Mouse (Mus musculus): ENCODE data around the gene Mlc1. TPM values are rescaled to one million over a fixed set of nuclear protein-coding genes. Genes with fewer than 3 reads are reported as not detected.

The Mlc1 gene
- polyA plus RNA-seq (2016; fragmentation: Nextera tagmentation; extraction: Ambion mirVana) = not detected in 2 replicates

GRCm38 (mm10) chr15:88978281-88979137 lies at the start of gene Mlc1:
Gene Mlc1, minus strand, starts transcription at chr15:88979007.
- H3K9me3 ChIP-seq = no peaks in the 10 kb centered on the region
- no peak for ATAC-seq (ENCODE audit: insufficient number of reproducible peaks, insufficient read depth, low FRiP score, low TSS enrichment, low read depth)
- H3K27me3 ChIP-seq = no peaks in the 10 kb centered on the region
- no peaks in the 10 kb centered on the region for H3K36me3 ChIP-seq
- no peak within 1 kb of the TSS for H3K9ac ChIP-seq (replicated peaks)
- no peak within 1 kb of the TSS for H3K4me2 ChIP-seq
- no peaks in the 10 kb centered on the region for H3K4me1 ChIP-seq (replicated peaks)
- WGBS = 79% methylated on average over 10 of the region's 10 CpGs
- H3K4me3 ChIP-seq (replicated peaks) = no peak within 1 kb of the TSS
- H3K27ac ChIP-seq = no peak within 1 kb of the TSS

GRCm38 (mm10) chr15:89020492-89020891 lies 41.7 kb upstream of the Mlc1 start:
- H3K36me3 ChIP-seq = no peaks in the 10 kb centered on the region
- ATAC-seq (ENCODE audit: insufficient number of reproducible peaks, insufficient read depth, low FRiP score, low TSS enrichment, low read depth) = no peak

GRCm38 (mm10) chr15:89020085-89020484 lies 41.3 kb upstream of the Mlc1 start:
- ATAC-seq (ENCODE audit: insufficient number of reproducible peaks, insufficient read depth, low FRiP score, low TSS enrichment, low read depth) = no peak
- Histone ChIP-seq H3K27me3 (no peaks in the 10 kb centered on the region), H3K9ac (replicated peaks) (no peak overlapping the region), H3K4me1 (replicated peaks) (no peaks in the 10 kb centered on the region), H3K36me3 (no peaks in the 10 kb centered on the region), H3K9me3 (no peaks in the 10 kb centered on the region), H3K4me2 (no peak overlapping the region), H3K4me3 (replicated peaks) (no peak overlapping the region), H3K27ac (no peak overlapping the region)
- WGBS = 70% methylated on average over 7 of the region's 7 CpGs

More at GRCm38 (mm10) chr15:89020492-89020891, 41.7 kb upstream of the Mlc1 start:
- Histone ChIP-seq H3K4me2 (no peak overlapping the region), H3K9me3 (no peaks in the 10 kb centered on the region), H3K4me1 (replicated peaks) (no peaks in the 10 kb centered on the region), H3K9ac (replicated peaks) (no peak overlapping the region), H3K27ac (no peak overlapping the region), H3K27me3 (no peaks in the 10 kb centered on the region), H3K4me3 (replicated peaks) (no peak overlapping the region)
- 86% methylated on average over 7 of the region's 7 CpGs for WGBS

GRCm38 (mm10) chr15:89016722-89017121 lies 37.9 kb upstream of the Mlc1 start:
- no peak overlapping the region for H3K27ac ChIP-seq
- H3K4me3 ChIP-seq (replicated peaks) = no peak overlapping the region
- H3K4me1 ChIP-seq (replicated peaks) = no peaks in the 10 kb centered on the region
- no peak overlapping the region for H3K9ac ChIP-seq (replicated peaks)
- H3K36me3 ChIP-seq = no peaks in the 10 kb centered on the region
- WGBS = 88% methylated on average over 3 of the region's 3 CpGs
- no peak for ATAC-seq (ENCODE audit: insufficient number of reproducible peaks, insufficient read depth, low FRiP score, low TSS enrichment, low read depth)
- H3K27me3 ChIP-seq = no peaks in the 10 kb centered on the region
- H3K9me3 ChIP-seq = no peaks in the 10 kb centered on the region
- no peak overlapping the region for H3K4me2 ChIP-seq

GRCm38 (mm10) chr15:89007781-89008180 lies 29.0 kb upstream of the Mlc1 start:
- 83% methylated on average over 5 of the region's 5 CpGs for WGBS
- Histone ChIP-seq H3K9ac (replicated peaks) (no peak overlapping the region), H3K4me3 (replicated peaks) (no peak overlapping the region), H3K36me3 (no peaks in the 10 kb centered on the region), H3K27ac (no peak overlapping the region), H3K27me3 (no peaks in the 10 kb centered on the region), H3K9me3 (no peaks in the 10 kb centered on the region), H3K4me1 (replicated peaks) (no peaks in the 10 kb centered on the region), H3K4me2 (no peak overlapping the region)
- ATAC-seq (ENCODE audit: insufficient number of reproducible peaks, insufficient read depth, low FRiP score, low TSS enrichment, low read depth) = no peak

GRCm38 (mm10) chr15:89007002-89007401 lies 28.2 kb upstream of the Mlc1 start:
- Histone ChIP-seq H3K9me3 (no peaks in the 10 kb centered on the region), H3K27me3 (no peaks in the 10 kb centered on the region)
- WGBS = 89% methylated on average over 7 of the region's 7 CpGs

GRCm38 (mm10) chr15:89001245-89001644 lies 22.4 kb upstream of the Mlc1 start:
- H3K4me2 ChIP-seq = no peak overlapping the region
- WGBS = 80% methylated on average over 3 of the region's 3 CpGs
- no peak overlapping the region for H3K9ac ChIP-seq (replicated peaks)
- no peaks in the 10 kb centered on the region for H3K9me3 ChIP-seq
- ATAC-seq (ENCODE audit: insufficient number of reproducible peaks, insufficient read depth, low FRiP score, low TSS enrichment, low read depth) = no peak
- H3K4me3 ChIP-seq (replicated peaks) = no peak overlapping the region
- H3K36me3 ChIP-seq = no peaks in the 10 kb centered on the region
- H3K4me1 ChIP-seq (replicated peaks) = no peaks in the 10 kb centered on the region
- no peaks in the 10 kb centered on the region for H3K27me3 ChIP-seq
- H3K27ac ChIP-seq = no peak overlapping the region

More at GRCm38 (mm10) chr15:89007002-89007401, 28.2 kb upstream of the Mlc1 start:
- Histone ChIP-seq H3K4me1 (replicated peaks) (no peaks in the 10 kb centered on the region), H3K27ac (no peak overlapping the region), H3K4me3 (replicated peaks) (no peak overlapping the region), H3K36me3 (no peaks in the 10 kb centered on the region), H3K9ac (replicated peaks) (no peak overlapping the region), H3K4me2 (no peak overlapping the region)
- ATAC-seq (ENCODE audit: insufficient number of reproducible peaks, insufficient read depth, low FRiP score, low TSS enrichment, low read depth) = no peak

- WGBS = 64% methylated on average over 2 of the region's 2 CpGs
- Histone ChIP-seq H3K4me1 (replicated peaks) (no peaks in the 10 kb centered on the region), H3K9me3 (no peaks in the 10 kb centered on the region), H3K4me2 (no peak overlapping the region), H3K4me3 (replicated peaks) (no peak overlapping the region), H3K27ac (no peak overlapping the region), H3K9ac (replicated peaks) (no peak overlapping the region), H3K36me3 (no peaks in the 10 kb centered on the region), H3K27me3 (no peaks in the 10 kb centered on the region)
- ATAC-seq (ENCODE audit: insufficient number of reproducible peaks, insufficient read depth, low FRiP score, low TSS enrichment, low read depth) = no peak
Observed at GRCm38 (mm10) chr15:89000367-89000766, 21.6 kb upstream of the Mlc1 start.

- no peak for ATAC-seq (ENCODE audit: insufficient number of reproducible peaks, insufficient read depth, low FRiP score, low TSS enrichment, low read depth)
Observed at GRCm38 (mm10) chr15:88999124-88999523, 20.3 kb upstream of the Mlc1 start.

GRCm38 (mm10) chr15:88998636-88999035 lies 19.8 kb upstream of the Mlc1 start:
- WGBS = 76% methylated on average over 8 of the region's 8 CpGs

More at GRCm38 (mm10) chr15:88999124-88999523, 20.3 kb upstream of the Mlc1 start:
- Histone ChIP-seq H3K4me1 (replicated peaks) (no peaks in the 10 kb centered on the region), H3K27me3 (no peaks in the 10 kb centered on the region), H3K9ac (replicated peaks) (no peak overlapping the region), H3K27ac (no peak overlapping the region), H3K36me3 (no peaks in the 10 kb centered on the region), H3K9me3 (no peaks in the 10 kb centered on the region), H3K4me2 (no peak overlapping the region), H3K4me3 (replicated peaks) (no peak overlapping the region)
- 79% methylated on average over 2 of the region's 2 CpGs for WGBS

GRCm38 (mm10) chr15:88989236-88989635 lies 10.4 kb upstream of the Mlc1 start:
- Histone ChIP-seq H3K9me3 (no peaks in the 10 kb centered on the region), H3K27ac (no peak overlapping the region), H3K4me1 (replicated peaks) (no peaks in the 10 kb centered on the region), H3K9ac (replicated peaks) (no peak overlapping the region), H3K4me2 (no peak overlapping the region), H3K27me3 (no peaks in the 10 kb centered on the region), H3K36me3 (no peaks in the 10 kb centered on the region), H3K4me3 (replicated peaks) (no peak overlapping the region)
- WGBS = 73% methylated on average over 2 of the region's 2 CpGs
- no peak for ATAC-seq (ENCODE audit: insufficient number of reproducible peaks, insufficient read depth, low FRiP score, low TSS enrichment, low read depth)

More at GRCm38 (mm10) chr15:88998636-88999035, 19.8 kb upstream of the Mlc1 start:
- Histone ChIP-seq H3K4me3 (replicated peaks) (no peak overlapping the region), H3K4me2 (no peak overlapping the region), H3K4me1 (replicated peaks) (no peaks in the 10 kb centered on the region), H3K9ac (replicated peaks) (no peak overlapping the region), H3K27ac (no peak overlapping the region), H3K36me3 (no peaks in the 10 kb centered on the region), H3K27me3 (no peaks in the 10 kb centered on the region), H3K9me3 (no peaks in the 10 kb centered on the region)
- no peak for ATAC-seq (ENCODE audit: insufficient number of reproducible peaks, insufficient read depth, low FRiP score, low TSS enrichment, low read depth)

Data from limb, embryonic 12.5 days (tissue).